Mouse (Mus musculus) liver, embryonic 13.5 days (tissue): ENCODE data around the gene N4bp2l1. TPM values are rescaled to one million over a fixed set of nuclear protein-coding genes. Genes with fewer than 3 reads are reported as not detected.
A peak's percentile ranks its signal among the peaks of the same experiment; 100 is the strongest.

Experiments used
- ATAC-seq: fragments of 200-750 bp; cut with Nextera tagmentation; 2 replicates; pipeline ENCODE4 v1.8.0; 2017; ENCODE audit warnings: low read depth, mild to moderate bottlenecking, moderate number of reproducible peaks, moderate library complexity
- DNase-seq: peaks from one replicate; pipeline ENCODE4 v3.0.0; 2022
- H3K27ac ChIP-seq: fragments of 300-500 bp; sonication (generic); 2 replicates; pipeline ENCODE4 v1.5.1; 2015; ENCODE audit warnings: moderate library complexity, mild to moderate bottlenecking, inconsistent platforms
- H3K27me3 ChIP-seq: fragments of 300-500 bp; sonication (generic); 2 replicates; pipeline ENCODE4 v1.6.1; 2015; ENCODE audit warnings: mild to moderate bottlenecking, inconsistent platforms
- H3K36me3 ChIP-seq: fragments of 300-500 bp; sonication (generic); 2 replicates; pipeline ENCODE4 v1.6.1; 2015; ENCODE audit warnings: mild to moderate bottlenecking, inconsistent platforms
- H3K4me1 ChIP-seq: fragments of 300-500 bp; sonication (generic); replicated peaks from 2 replicates; pipeline ENCODE4 v1.6.1; 2015; ENCODE audit warnings: inconsistent platforms
- H3K4me2 ChIP-seq: fragments of 300-500 bp; sonication (generic); 2 replicates; pipeline ENCODE4 v1.6.1; 2015; ENCODE audit warnings: inconsistent platforms, mild to moderate bottlenecking, moderate library complexity
- H3K4me3 ChIP-seq: fragments of 300-500 bp; sonication (generic); replicated peaks from 2 replicates; pipeline ENCODE4 v1.5.1; 2015; ENCODE audit warnings: mild to moderate bottlenecking, inconsistent platforms
- H3K9ac ChIP-seq: fragments of 300-500 bp; sonication (generic); 2 replicates; pipeline ENCODE4 v1.6.1; 2015; ENCODE audit warnings: mild to moderate bottlenecking, inconsistent platforms
- H3K9me3 ChIP-seq: fragments of 300-500 bp; sonication (generic); replicated peaks from 2 replicates; pipeline ENCODE4 v1.6.1; 2016; ENCODE audit warnings: inconsistent platforms
- WGBS: fragments of 180-500 bp; shearing (Covaris S2); methylation state at CpG from one replicate; pipeline ENCODE4 v1.1.7; 2015; ENCODE audit not compliant: insufficient replicate concordance; 5-methylcytosine and 5-hydroxymethylcytosine counted together
- polyA plus RNA-seq: library from polyadenylated mRNA; unstranded; fragments of >200 nt; fragmentation: Nextera tagmentation; extraction: Ambion mirVana; gene quantifications from 2 replicates; pipeline ENCODE4 v1.2.1, GENCODE M21; 2015

N4bp2l1 gene
- polyA plus RNA-seq, 1 experiment from 2014 or later = 8.5 TPM

DNA sequence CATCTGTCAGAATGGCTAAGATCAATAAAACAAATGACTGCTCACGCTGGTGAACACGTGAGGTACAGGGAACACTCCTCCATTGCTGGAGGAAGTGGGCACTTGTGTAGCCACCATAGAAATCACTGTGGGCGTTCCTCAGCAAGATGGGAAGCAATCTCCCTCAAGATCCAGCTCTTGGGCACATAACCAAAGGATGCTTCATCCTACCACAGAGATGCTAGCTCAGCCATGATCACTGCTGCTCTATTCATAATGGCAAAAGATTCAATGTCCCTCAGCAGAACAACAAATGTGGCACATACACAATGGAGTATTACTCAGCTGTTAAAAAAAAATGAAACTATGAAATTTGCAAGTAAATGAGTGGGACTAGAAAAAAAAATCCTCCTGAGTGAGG lies 19.7 kb upstream of the N4bp2l1 start:
- Histone ChIP-seq H3K36me3 (no peaks in the 10 kb centered on the region), H3K9me3 (no peaks in the 10 kb centered on the region), H3K27ac (no peak overlapping the region), H3K4me3 (no peak overlapping the region), H3K27me3 (no peaks in the 10 kb centered on the region), H3K4me2 (no peak overlapping the region), H3K9ac (no peak overlapping the region), H3K4me1 (peaks cover 7% of the 10 kb centered on the region)
- no peak for ATAC-seq
- 52% methylated on average over 3 of the region's 3 CpGs for WGBS
- DNase-seq = no peak

- Histone ChIP-seq H3K27ac (no peak overlapping the region), H3K4me2 (no peak overlapping the region), H3K9me3 (no peaks in the 10 kb centered on the region), H3K36me3 (no peaks in the 10 kb centered on the region), H3K4me3 (no peak overlapping the region), H3K9ac (no peak overlapping the region), H3K27me3 (no peaks in the 10 kb centered on the region), H3K4me1 (peaks cover 7% of the 10 kb centered on the region)
- DNase-seq = no peak
- ATAC-seq = no peak
- 86% methylated on average over 2 of the region's 2 CpGs for WGBS
Measured at GRCm38 (mm10) chr5:150616216-150616615, 19.2 kb upstream of the N4bp2l1 start.

- H3K4me3 ChIP-seq = no peak overlapping the region
- ATAC-seq (no peak), DNase-seq (no peak)
- H3K27ac ChIP-seq = no peak overlapping the region
- WGBS = 73% methylated on average over 2 of the region's 2 CpGs
- H3K9ac ChIP-seq = no peak overlapping the region
- no peaks in the 10 kb centered on the region; the same call in 1 of the 2 replicates for H3K4me1 ChIP-seq
- H3K4me2 ChIP-seq = no peak overlapping the region
- no peaks in the 10 kb centered on the region for H3K9me3 ChIP-seq
- no peaks in the 10 kb centered on the region for H3K36me3 ChIP-seq
- no peaks in the 10 kb centered on the region for H3K27me3 ChIP-seq
Measured at GRCm38 (mm10) chr5:150614054-150614453, 17.1 kb upstream of the N4bp2l1 start.

- Histone ChIP-seq H3K4me1 (no peaks in the 10 kb centered on the region; the same call in 1 of the 2 replicates), H3K4me3 (no peak overlapping the region), H3K36me3 (no peaks in the 10 kb centered on the region), H3K27ac (no peak overlapping the region), H3K27me3 (no peaks in the 10 kb centered on the region), H3K4me2 (no peak overlapping the region), H3K9ac (no peak overlapping the region), H3K9me3 (no peaks in the 10 kb centered on the region)
- WGBS = 17% methylated on average over 12 of the region's 12 CpGs
- DNase-seq (no peak), ATAC-seq (no peak)
Measured at GRCm38 (mm10) chr5:150611697-150612096, 14.7 kb upstream of the N4bp2l1 start.

GRCm38 (mm10) chr5:150611136-150611535 lies 14.1 kb upstream of the N4bp2l1 start:
- no peaks in the 10 kb centered on the region for H3K9me3 ChIP-seq
- no peaks in the 10 kb centered on the region for H3K36me3 ChIP-seq
- ATAC-seq (no peak), DNase-seq (no peak)
- no peak overlapping the region for H3K4me2 ChIP-seq
- H3K27me3 ChIP-seq = no peaks in the 10 kb centered on the region
- no peak overlapping the region for H3K27ac ChIP-seq
- WGBS = 76% methylated on average over 1 of the region's 1 CpGs
- no peak overlapping the region for H3K4me3 ChIP-seq
- no peak overlapping the region for H3K9ac ChIP-seq
- H3K4me1 ChIP-seq = no peaks in the 10 kb centered on the region; the same call in 1 of the 2 replicates

DNA sequence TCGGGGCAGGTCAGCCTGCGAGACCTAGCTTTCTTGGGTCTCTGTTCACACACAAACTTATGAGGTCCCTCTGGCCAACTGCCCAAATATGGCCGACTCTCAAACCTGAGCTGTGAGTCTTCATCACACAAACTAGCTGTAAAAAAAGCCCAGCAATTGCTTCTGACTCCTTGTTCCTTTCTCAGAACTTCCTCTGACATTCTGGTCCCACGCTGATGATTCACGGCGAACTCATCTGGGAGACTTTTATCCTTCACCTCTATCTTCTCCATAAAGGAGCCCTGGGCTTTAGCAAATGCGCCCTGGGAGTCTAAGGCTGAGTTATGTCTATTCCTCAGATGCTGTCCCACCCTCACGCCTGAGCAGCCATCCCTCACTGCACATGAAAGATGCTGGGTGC lies 10.6 kb upstream of the N4bp2l1 start:
- Histone ChIP-seq H3K36me3 (no peaks in the 10 kb centered on the region), H3K27ac (no peak overlapping the region), H3K4me2 (no peak overlapping the region), H3K4me1 (no peaks in the 10 kb centered on the region; the same call in 1 of the 2 replicates), H3K9ac (no peak overlapping the region), H3K4me3 (no peak overlapping the region), H3K9me3 (no peaks in the 10 kb centered on the region), H3K27me3 (no peaks in the 10 kb centered on the region)
- 81% methylated on average over 8 of the region's 8 CpGs for WGBS
- ATAC-seq (no peak), DNase-seq (no peak)

- Histone ChIP-seq H3K9me3 (no peaks in the 10 kb centered on the region), H3K27me3 (no peaks in the 10 kb centered on the region), H3K9ac (no peak overlapping the region), H3K27ac (no peak overlapping the region), H3K36me3 (no peaks in the 10 kb centered on the region), H3K4me2 (no peak overlapping the region), H3K4me1 (no peaks in the 10 kb centered on the region), H3K4me3 (no peak overlapping the region)
- no peak for DNase-seq
- ATAC-seq = no peak
- 88% methylated on average over 6 of the region's 6 CpGs for WGBS
Measured at GRCm38 (mm10) chr5:150606131-150606530, 9.1 kb upstream of the N4bp2l1 start.

DNA sequence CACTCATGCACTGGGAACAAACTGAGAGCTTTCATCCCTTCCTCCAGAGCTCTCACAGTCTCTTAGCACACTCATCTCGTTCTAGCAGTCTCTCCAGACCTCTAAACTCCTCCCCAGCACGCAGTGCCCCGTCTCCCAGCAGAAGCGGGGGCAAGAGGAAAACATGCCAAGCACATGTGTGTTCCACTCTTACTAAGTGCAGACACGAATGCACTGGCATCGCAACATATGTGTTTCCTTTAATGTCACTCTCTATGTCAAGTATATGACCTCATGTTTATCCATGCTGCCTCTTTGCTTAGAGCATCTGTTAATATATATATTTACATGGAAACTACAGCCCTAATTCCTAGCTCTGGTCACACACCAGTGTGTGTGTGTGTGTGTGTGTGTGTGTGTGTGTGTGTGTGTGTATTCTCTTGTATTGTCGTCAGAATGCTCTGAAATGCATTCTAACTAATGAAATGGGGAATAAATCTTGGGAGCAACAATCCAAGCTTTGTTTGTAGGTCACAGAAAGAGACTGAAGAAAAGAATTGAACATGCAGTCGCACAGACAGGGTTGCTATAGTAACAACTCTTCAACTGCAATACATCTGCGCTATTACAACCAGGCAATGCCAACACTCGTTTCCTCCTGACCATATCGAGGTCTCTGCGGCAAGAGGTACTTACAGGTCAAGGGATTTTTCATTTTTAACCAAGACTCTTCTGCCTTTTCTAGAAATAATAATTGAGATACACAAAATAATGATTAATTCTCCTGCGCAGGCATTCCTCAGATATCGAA lies 4.6 kb upstream of the N4bp2l1 start:
- no peaks in the 10 kb centered on the region for H3K36me3 ChIP-seq
- H3K27ac ChIP-seq = no peak overlapping the region
- H3K9me3 ChIP-seq = no peaks in the 10 kb centered on the region
- no peak overlapping the region for H3K4me3 ChIP-seq
- peaks cover 28% of the 10 kb centered on the region for H3K4me1 ChIP-seq
- no peaks in the 10 kb centered on the region for H3K27me3 ChIP-seq
- 79% methylated on average over 14 of the region's 14 CpGs for WGBS
- no peak for ATAC-seq
- no peak overlapping the region for H3K9ac ChIP-seq
- H3K4me2 ChIP-seq = no peak overlapping the region
- DNase-seq = no peak

- Histone ChIP-seq H3K27ac (0 out of 2 replicates have a peak overlapping the region, but pooled peaks have one; percentile 12), H3K9me3 (no peaks in the 10 kb centered on the region), H3K4me1 (peaks cover 31% of the 10 kb centered on the region), H3K4me3 (no peak overlapping the region), H3K9ac (no peak overlapping the region), H3K4me2 (no peak overlapping the region), H3K36me3 (no peaks in the 10 kb centered on the region), H3K27me3 (no peaks in the 10 kb centered on the region)
- WGBS = 63% methylated on average over 20 of the region's 20 CpGs
- no peak for DNase-seq
- no peak for ATAC-seq
Measured at GRCm38 (mm10) chr5:150600554-150601440, 3.8 kb upstream of the N4bp2l1 start.

GRCm38 (mm10) chr5:150599301-150600294 lies 2.6 kb upstream of the N4bp2l1 start:
- DNase-seq (no peak), ATAC-seq (no peak)
- Histone ChIP-seq H3K4me1 (peaks cover 42% of the 10 kb centered on the region), H3K9me3 (no peaks in the 10 kb centered on the region), H3K27me3 (no peaks in the 10 kb centered on the region), H3K27ac (peak overlapping the region; percentile 58), H3K4me3 (peak overlapping the region; percentile 37), H3K4me2 (peak overlapping the region; percentile 52), H3K9ac (peak overlapping the region; percentile 44; the same call in 1 of the 2 replicates), H3K36me3 (no peaks in the 10 kb centered on the region)
- 57% methylated on average over 13 of the region's 13 CpGs for WGBS
